Mouse (Mus musculus) olfactory bulb, adult 2 months (tissue): Measurements from ENCODE around the gene Fgfr2.

Source experiments
- CTCF ChIP-seq: fragments of 200-500 bp; IDR thresholded peaks from 2 replicates; pipeline ENCODE4 v1.5.1; 2012; ENCODE audit warnings: low read depth, mild to moderate bottlenecking, low read length, moderate library complexity; ENCODE audit not compliant: insufficient read depth
- POLR2A ChIP-seq: fragments of 200-500 bp; IDR thresholded peaks from 2 replicates; pipeline ENCODE4 v1.6.1; 2012; ENCODE audit warnings: mild to moderate bottlenecking, low read depth, low read length, moderate library complexity; ENCODE audit not compliant: insufficient read depth

GRCm38 (mm10) chr7:131362269-131362614 lies 1760.9 kb downstream of the Fgfr2 start:
- TF ChIP-seq CTCF (no peak), POLR2A (no peak)
